Mouse (Mus musculus) brain, adult 10 weeks (tissue): ENCODE data around the gene Phf7. TPM values are rescaled to one million over a fixed set of nuclear protein-coding genes. Genes with fewer than 3 reads are reported as not detected.

Experiments
- polyA plus RNA-seq: library from polyadenylated mRNA; stranded (reverse); fragments of 350-450 nt; fragmentation: Illumina TruSeq; extraction: RNeasy Lipid Tissue Mini Kit (QIAGEN cat#74804); gene quantifications from one replicate; pipeline ENCODE4 v1.2.3, GENCODE M21; 2015; ENCODE audit warnings: low read depth, low replicate concordance

Phf7 gene
- polyA plus RNA-seq: 5.4 TPM

GRCm38 (mm10) chr14:31251084-31251604 lies at the start of gene Phf7, which contains the start of gene Bap1:
TSS of gene Phf7 (minus strand) at chr14:31251317.
TSS of gene Bap1 (plus strand) at chr14:31251450.

GRCm38 (mm10) chr14:31217666-31218065 lies 33.5 kb downstream of the Phf7 start, which contains the start of gene Sema3g:
TSS of gene Sema3g (plus strand) at chr14:31217860.

GRCm38 (mm10) chr14:31216846-31217245 lies 34.3 kb downstream of the Phf7 start, which contains the start of gene Nisch:
TSS of gene Nisch (minus strand) at chr14:31216946.

GRCm38 (mm10) chr14:31208084-31208483 lies 43.0 kb downstream of the Phf7 start, which contains the start of gene Tnnc1:
TSS of gene Tnnc1 (plus strand) at chr14:31208312.

Other genes with a start within 250 kb of the Phf7 start
- gene Glt8d1, start 249.9 kb downstream of the Phf7 start, polyA plus RNA-seq: 57.9 TPM
- gene Spcs1, start 249.6 kb downstream of the Phf7 start, polyA plus RNA-seq: 353 TPM
- 23.9 TPM for gene Pbrm1, start 232.2 kb downstream of the Phf7 start, polyA plus RNA-seq
- 46.3 TPM for gene Gnl3, start 232.2 kb downstream of the Phf7 start, polyA plus RNA-seq
- gene Smim4, start 122.4 kb downstream of the Phf7 start, polyA plus RNA-seq: 28.6 TPM
- 6.0 TPM for gene Nt5dc2, start 120.3 kb downstream of the Phf7 start, polyA plus RNA-seq
- gene Stab1, start 82.7 kb downstream of the Phf7 start, polyA plus RNA-seq: 8.6 TPM
- gene Tnnc1, start 43.0 kb downstream of the Phf7 start, polyA plus RNA-seq: 27.1 TPM
- gene Nisch, start 34.4 kb downstream of the Phf7 start, polyA plus RNA-seq: 224 TPM
- 4.0 TPM for gene Sema3g, start 33.5 kb downstream of the Phf7 start, polyA plus RNA-seq
- 108 TPM for gene Bap1, start 133 bp upstream of the Phf7 start, polyA plus RNA-seq
- 4.0 TPM for gene Dnah1, start 72.6 kb upstream of the Phf7 start, polyA plus RNA-seq
- gene Capn7, start 85.3 kb upstream of the Phf7 start, polyA plus RNA-seq: 29.4 TPM
- gene Sh3bp5, start 184.8 kb upstream of the Phf7 start, polyA plus RNA-seq: 42.6 TPM
- gene Eaf1, start 243.1 kb upstream of the Phf7 start, polyA plus RNA-seq: 13.4 TPM
- gene Mettl6, start 243.7 kb upstream of the Phf7 start, polyA plus RNA-seq: 26.8 TPM